Mouse (Mus musculus) midbrain, embryonic 16.5 days (tissue): Measurements from ENCODE around the gene Slc24a2. TPM values are rescaled to one million over a fixed set of nuclear protein-coding genes. Genes with fewer than 3 reads are reported as not detected.

Experiments used
- ATAC-seq: fragments of 200-750 bp; cut with Nextera tagmentation; 2 replicates; pipeline ENCODE4 v1.8.0; 2017; ENCODE audit warnings: moderate TSS enrichment
- H3K27ac ChIP-seq: fragments of 300-500 bp; sonication (generic); 2 replicates; pipeline ENCODE4 v1.5.1; 2014; ENCODE audit warnings: mild to moderate bottlenecking, low read length, mixed read lengths
- H3K27me3 ChIP-seq: fragments of 300-500 bp; sonication (generic); 2 replicates; pipeline ENCODE4 v1.6.1; 2014; ENCODE audit warnings: low read depth, low read length, mixed read lengths; ENCODE audit not compliant: control insufficient read depth, insufficient read depth
- H3K36me3 ChIP-seq: fragments of 300-500 bp; sonication (generic); 2 replicates; pipeline ENCODE4 v1.6.1; 2014; ENCODE audit warnings: mild to moderate bottlenecking, low read length, moderate library complexity, mixed read lengths; ENCODE audit not compliant: control insufficient read depth, insufficient read depth
- H3K4me1 ChIP-seq: fragments of 300-500 bp; sonication (generic); 2 replicates; pipeline ENCODE4 v1.6.1; 2014; ENCODE audit warnings: mild to moderate bottlenecking, low read length, mixed read lengths; ENCODE audit not compliant: control insufficient read depth, insufficient read depth
- H3K4me2 ChIP-seq: fragments of 300-500 bp; sonication (generic); 2 replicates; pipeline ENCODE4 v1.6.1; 2014; ENCODE audit warnings: mild to moderate bottlenecking, low read length, mixed read lengths
- H3K4me3 ChIP-seq: fragments of 300-500 bp; sonication (generic); 2 replicates; pipeline ENCODE4 v1.5.1; 2014; ENCODE audit warnings: low read depth, mild to moderate bottlenecking, low read length, moderate library complexity, mixed read lengths
- H3K9ac ChIP-seq: fragments of 300-500 bp; sonication (generic); 2 replicates; pipeline ENCODE4 v1.6.1; 2014; ENCODE audit warnings: low read depth, low read length, mixed read lengths
- H3K9me3 ChIP-seq: fragments of 300-500 bp; sonication (generic); replicated peaks from 2 replicates; pipeline ENCODE4 v1.6.1; 2014; ENCODE audit warnings: mild to moderate bottlenecking, low read length, mixed read lengths; ENCODE audit not compliant: control insufficient read depth, poor library complexity, severe bottlenecking
- WGBS: fragments of 180-500 bp; shearing (Covaris S2); extraction: QIAGEN DNeasy Blood & Tissue Kit; methylation state at CpG from one replicate; pipeline ENCODE4 v1.1.7; 2014; 5-methylcytosine and 5-hydroxymethylcytosine counted together
- polyA plus RNA-seq: library from polyadenylated mRNA; unstranded; fragments of >200 nt; fragmentation: Nextera tagmentation; extraction: Ambion mirVana; gene quantifications from 2 replicates; pipeline ENCODE4 v1.2.1, GENCODE M21; 2015

Slc24a2 gene
- 4.3 and 4.5 TPM in 2 replicates for polyA plus RNA-seq

GRCm38 (mm10) chr4:87229960-87230551 is at the start of gene Slc24a2:
Gene Slc24a2 (minus strand): TSS chr4:87230477.
- Histone ChIP-seq H3K36me3 (no peaks in the 10 kb centered on the region), H3K9me3 (no peaks in the 10 kb centered on the region), H3K4me1 (peaks cover 11% of the 10 kb centered on the region), H3K4me2 (peak within 1 kb of the TSS; percentile 82), H3K9ac (peak within 1 kb of the TSS; percentile 79), H3K27me3 (no peaks in the 10 kb centered on the region), H3K27ac (peak within 1 kb of the TSS; percentile 70), H3K4me3 (peak within 1 kb of the TSS; percentile 65)
- WGBS, result under 1% methylated on average over 49 of the region's 62 CpGs
- ATAC-seq, result peak; percentile 94

- WGBS, result 27% methylated on average over 1 of the region's 1 CpGs
- ATAC-seq, result no peak
- Histone ChIP-seq H3K36me3 (no peaks in the 10 kb centered on the region), H3K4me1 (no peaks in the 10 kb centered on the region), H3K9me3 (no peaks in the 10 kb centered on the region; the same call in 1 of the 2 replicates), H3K4me2 (no peak overlapping the region), H3K4me3 (no peak overlapping the region), H3K27ac (no peak overlapping the region), H3K27me3 (no peaks in the 10 kb centered on the region), H3K9ac (no peak overlapping the region)
These were observed 44.5 kb upstream of the Slc24a2 start for GRCm38 (mm10) chr4:87274825-87275224.

DNA sequence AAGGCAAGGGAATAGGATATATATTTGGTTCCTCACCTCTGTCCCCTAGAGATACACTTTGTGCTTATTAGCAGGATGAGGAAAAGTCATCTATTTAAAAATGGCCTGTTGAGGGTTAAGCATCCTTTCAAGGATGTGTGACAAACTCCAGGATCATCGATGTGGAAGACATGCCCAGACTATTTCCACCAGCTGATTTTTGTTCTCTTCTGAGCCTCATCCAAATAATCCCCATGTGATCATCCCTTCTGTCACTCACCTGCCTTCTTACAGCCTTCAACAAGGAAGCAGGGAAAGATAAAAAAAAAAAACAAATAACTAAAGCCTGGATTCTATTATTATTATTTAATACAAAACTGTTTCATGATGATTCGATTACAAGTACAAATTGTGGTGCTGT is 44.0 kb upstream of the Slc24a2 start:
- no peaks in the 10 kb centered on the region for H3K36me3 ChIP-seq
- H3K27ac ChIP-seq, result no peak overlapping the region
- no peak for ATAC-seq
- H3K4me2 ChIP-seq, result no peak overlapping the region
- WGBS, result 65% methylated on average over 2 of the region's 2 CpGs
- H3K9me3 ChIP-seq, result no peaks in the 10 kb centered on the region; the same call in 1 of the 2 replicates
- H3K27me3 ChIP-seq, result no peaks in the 10 kb centered on the region
- no peaks in the 10 kb centered on the region for H3K4me1 ChIP-seq
- H3K4me3 ChIP-seq, result no peak overlapping the region
- H3K9ac ChIP-seq, result no peak overlapping the region

DNA sequence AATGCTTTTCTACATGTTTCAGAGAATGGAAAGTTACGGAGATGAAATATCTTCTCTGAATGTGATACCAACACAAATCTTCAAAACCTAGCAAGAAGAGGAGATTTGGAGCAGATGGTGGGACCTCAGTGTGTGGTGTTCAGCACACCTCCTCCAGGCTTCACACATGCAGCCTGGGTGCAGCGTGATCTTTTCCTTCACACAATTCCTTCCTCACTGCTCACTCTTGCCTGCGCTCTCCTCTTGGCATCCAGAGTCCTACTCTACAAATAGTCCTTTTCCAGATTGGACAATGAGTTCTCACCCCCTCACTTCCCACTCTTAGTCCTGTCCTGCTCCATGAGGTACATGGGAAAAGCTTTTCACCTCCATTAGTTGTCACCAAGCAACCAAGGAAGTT is 43.2 kb upstream of the Slc24a2 start:
- WGBS, result 91% methylated on average over 3 of the region's 3 CpGs
- Histone ChIP-seq H3K4me1 (no peaks in the 10 kb centered on the region), H3K4me3 (no peak overlapping the region), H3K27ac (no peak overlapping the region), H3K4me2 (no peak overlapping the region), H3K9me3 (no peaks in the 10 kb centered on the region; the same call in 1 of the 2 replicates), H3K27me3 (no peaks in the 10 kb centered on the region), H3K9ac (no peak overlapping the region), H3K36me3 (no peaks in the 10 kb centered on the region)
- ATAC-seq, result no peak

DNA sequence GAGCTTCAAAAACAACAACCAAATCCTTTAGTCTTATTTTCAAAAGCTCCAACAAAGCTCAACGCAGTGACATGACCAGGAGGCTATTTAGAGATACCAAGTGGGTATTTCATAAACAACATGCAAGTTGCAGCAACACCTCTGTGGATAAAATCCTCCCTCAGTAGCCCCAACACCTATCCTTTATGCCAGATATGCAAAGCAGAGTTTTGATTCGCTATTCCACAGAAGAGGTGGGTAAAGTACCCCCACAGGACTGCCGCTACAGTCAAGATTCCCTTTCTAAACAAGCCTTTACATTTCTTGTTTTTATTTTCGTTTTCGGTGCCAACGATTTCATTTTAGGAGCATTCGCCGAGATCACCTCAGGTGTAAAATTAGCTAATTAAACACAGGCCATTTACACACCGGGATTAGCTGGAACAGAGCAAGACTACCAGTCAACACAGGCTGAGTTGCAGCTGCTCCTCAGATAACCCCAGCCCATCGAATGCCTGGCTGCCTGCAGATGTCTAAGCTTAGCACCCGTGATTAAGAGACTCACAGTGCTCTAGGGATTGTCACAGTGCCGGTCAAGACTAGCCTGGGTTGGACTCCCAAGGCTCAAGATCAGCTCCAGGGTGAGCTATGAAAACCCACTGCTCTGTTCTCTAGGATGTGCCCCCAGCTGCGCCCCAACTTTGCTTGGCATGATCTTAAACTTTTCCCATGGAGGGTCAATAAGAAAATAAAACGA is 885 bp downstream of the Slc24a2 start:
- WGBS, result 6% methylated on average over 14 of the region's 14 CpGs
- H3K36me3 ChIP-seq, result no peaks in the 10 kb centered on the region
- H3K9ac ChIP-seq, result peak overlapping the region; percentile 79
- peak overlapping the region; percentile 65 for H3K4me3 ChIP-seq
- peak overlapping the region; percentile 70 for H3K27ac ChIP-seq
- H3K27me3 ChIP-seq, result no peaks in the 10 kb centered on the region
- peak; percentile 76 for ATAC-seq
- peaks cover 13% of the 10 kb centered on the region for H3K4me1 ChIP-seq
- no peaks in the 10 kb centered on the region for H3K9me3 ChIP-seq
- peak overlapping the region; percentile 82 for H3K4me2 ChIP-seq

GRCm38 (mm10) chr4:87221586-87221985 is 8.7 kb downstream of the Slc24a2 start:
- Histone ChIP-seq H3K36me3 (no peaks in the 10 kb centered on the region), H3K4me1 (peaks cover 2% of the 10 kb centered on the region; the same call in 1 of the 2 replicates), H3K4me3 (no peak overlapping the region), H3K9me3 (no peaks in the 10 kb centered on the region), H3K4me2 (no peak overlapping the region), H3K9ac (no peak overlapping the region), H3K27ac (no peak overlapping the region), H3K27me3 (no peaks in the 10 kb centered on the region)
- 61% methylated on average over 2 of the region's 2 CpGs for WGBS
- peak; percentile 28; the same call in 1 of the 2 replicates for ATAC-seq

DNA sequence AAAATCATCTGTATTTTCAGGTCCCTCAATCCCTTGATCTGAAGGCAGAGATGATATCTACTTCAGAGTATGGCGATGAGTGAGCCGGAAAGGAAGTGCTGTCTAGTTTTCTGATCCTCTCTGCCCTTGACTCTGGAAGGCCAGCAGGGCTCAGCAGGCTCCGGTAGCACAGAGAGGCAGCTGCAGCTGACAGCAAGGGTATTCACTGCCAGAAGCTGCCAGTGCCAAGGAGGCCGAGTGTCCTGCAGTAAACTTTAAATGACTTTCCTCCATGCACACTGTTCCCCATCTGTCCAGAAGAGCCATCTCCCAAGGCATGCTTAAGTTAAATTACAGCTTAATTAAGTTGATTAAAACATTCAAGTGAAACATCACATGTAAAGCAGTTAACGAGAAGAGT is 12.1 kb downstream of the Slc24a2 start:
- ATAC-seq, result no peak

GRCm38 (mm10) chr4:87211344-87211978 is 18.8 kb downstream of the Slc24a2 start:
- no peaks in the 10 kb centered on the region for H3K9me3 ChIP-seq
- no peaks in the 10 kb centered on the region for H3K36me3 ChIP-seq
- no peak overlapping the region for H3K4me3 ChIP-seq
- 43% methylated on average over 6 of the region's 6 CpGs for WGBS
- H3K27ac ChIP-seq, result peak overlapping the region; percentile 72
- H3K9ac ChIP-seq, result no peak overlapping the region
- ATAC-seq, result peak; percentile 80
- H3K4me1 ChIP-seq, result peaks cover 15% of the 10 kb centered on the region
- H3K27me3 ChIP-seq, result no peaks in the 10 kb centered on the region
- peak overlapping the region; percentile 17; the same call in 1 of the 2 replicates for H3K4me2 ChIP-seq

More for the DNA sequence above, 12.1 kb downstream of the Slc24a2 start:
- Histone ChIP-seq H3K9ac (no peak overlapping the region), H3K36me3 (no peaks in the 10 kb centered on the region), H3K4me2 (no peak overlapping the region), H3K27ac (no peak overlapping the region), H3K27me3 (no peaks in the 10 kb centered on the region), H3K4me1 (no peaks in the 10 kb centered on the region), H3K4me3 (no peak overlapping the region), H3K9me3 (no peaks in the 10 kb centered on the region)
- WGBS, result 62% methylated on average over 5 of the region's 5 CpGs

DNA sequence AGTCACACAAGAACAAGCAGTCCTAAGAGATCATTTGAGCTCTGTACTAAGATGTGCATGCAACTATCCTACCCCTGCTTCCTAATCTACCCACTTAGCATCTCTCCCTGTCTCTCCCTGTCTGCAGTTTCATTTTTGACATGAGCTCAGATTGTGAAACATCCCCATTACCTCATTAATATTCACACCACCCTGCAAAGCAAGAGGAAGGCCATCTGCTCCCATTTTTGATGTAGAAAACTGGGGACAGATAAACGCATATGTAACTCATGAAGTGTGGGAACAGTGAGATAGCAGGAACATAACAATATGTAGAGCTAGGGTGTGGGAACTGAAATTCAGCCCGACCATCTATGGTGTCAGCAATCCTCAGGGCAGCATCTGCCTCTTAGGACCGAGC is 19.7 kb downstream of the Slc24a2 start:
- peaks cover 15% of the 10 kb centered on the region for H3K4me1 ChIP-seq
- ATAC-seq, result no peak
- no peaks in the 10 kb centered on the region for H3K9me3 ChIP-seq
- no peak overlapping the region for H3K4me2 ChIP-seq
- WGBS, result 53% methylated on average over 3 of the region's 3 CpGs
- H3K27me3 ChIP-seq, result no peaks in the 10 kb centered on the region
- no peak overlapping the region for H3K9ac ChIP-seq
- peak overlapping the region; percentile 31; the same call in 1 of the 2 replicates for H3K27ac ChIP-seq
- H3K36me3 ChIP-seq, result no peaks in the 10 kb centered on the region
- no peak overlapping the region for H3K4me3 ChIP-seq
